Mouse (Mus musculus): ENCODE measurements around the gene Plcb2. TPM values are rescaled to one million over a fixed set of nuclear protein-coding genes. Genes with fewer than 3 reads are reported as not detected.

Plcb2 gene
- polyA plus RNA-seq, 1 experiment from 2014 or later, result 0.24 TPM

- WGBS, result under 1% methylated on average over 89 of the region's 89 CpGs
- Histone ChIP-seq H3K4me1 (ENCODE audit: control insufficient read depth, insufficient read depth, low read length) (peaks cover 9% of the 10 kb centered on the region; the same call in 1 of the 2 replicates), H3K27ac (ENCODE audit: low read depth, low read length) (no peak overlapping the region), H3K9me3 (ENCODE audit: control insufficient read depth, low read length) (no peaks in the 10 kb centered on the region), H3K9ac (ENCODE audit: low read length) (peak overlapping the region; percentile 45), H3K4me3 (ENCODE audit: low read depth, low read length) (peak overlapping the region; percentile 48), H3K4me2 (ENCODE audit: low read depth) (peak overlapping the region; percentile 93), H3K36me3 (ENCODE audit: control insufficient read depth, insufficient read depth, low read length) (no peaks in the 10 kb centered on the region), H3K27me3 (ENCODE audit: control insufficient read depth, insufficient read depth, low read length) (peaks cover 61% of the 10 kb centered on the region)
- DNase-seq (ENCODE audit: low spot score), result no peak
- ATAC-seq (ENCODE audit: insufficient read depth, low FRiP score, low TSS enrichment), result peak; percentile 27; the same call in 1 of the 2 replicates
Observed at GRCm38 (mm10) chr2:118676839-118677741, 51.1 kb downstream of the Plcb2 start.

DNA sequence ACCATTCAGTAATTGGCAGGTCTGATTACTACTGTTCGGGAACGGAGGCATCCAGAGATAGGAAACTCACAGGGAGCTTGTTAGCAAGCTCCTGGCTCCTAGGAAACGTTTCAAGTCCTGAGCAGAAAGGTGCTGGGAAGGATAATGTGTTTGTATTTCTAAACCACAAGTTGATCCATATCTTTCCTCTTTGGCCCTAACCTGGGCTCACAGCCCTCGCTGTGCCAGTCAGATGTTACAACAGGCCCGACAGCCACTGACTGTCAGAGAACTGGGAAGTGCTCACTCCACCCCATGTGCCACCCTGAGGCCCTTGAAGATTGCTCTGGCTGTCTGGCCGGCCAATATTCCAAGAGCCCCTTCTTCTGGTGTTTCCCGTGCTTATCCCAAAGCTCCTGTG lies 53.7 kb downstream of the Plcb2 start:
- Histone ChIP-seq H3K27ac (ENCODE audit: low read depth, low read length) (no peak overlapping the region), H3K4me2 (ENCODE audit: low read depth) (no peak overlapping the region), H3K4me3 (ENCODE audit: low read depth, low read length) (no peak overlapping the region), H3K4me1 (ENCODE audit: control insufficient read depth, insufficient read depth, low read length) (peaks cover 9% of the 10 kb centered on the region; the same call in 1 of the 2 replicates), H3K9ac (ENCODE audit: low read length) (no peak overlapping the region), H3K9me3 (ENCODE audit: control insufficient read depth, low read length) (no peaks in the 10 kb centered on the region), H3K36me3 (ENCODE audit: control insufficient read depth, insufficient read depth, low read length) (no peaks in the 10 kb centered on the region), H3K27me3 (ENCODE audit: control insufficient read depth, insufficient read depth, low read length) (peaks cover 58% of the 10 kb centered on the region)
- ATAC-seq (ENCODE audit: insufficient read depth, low FRiP score, low TSS enrichment) (no peak), DNase-seq (ENCODE audit: low spot score) (no peak)
- 8% methylated on average over 7 of the region's 7 CpGs for WGBS

DNA sequence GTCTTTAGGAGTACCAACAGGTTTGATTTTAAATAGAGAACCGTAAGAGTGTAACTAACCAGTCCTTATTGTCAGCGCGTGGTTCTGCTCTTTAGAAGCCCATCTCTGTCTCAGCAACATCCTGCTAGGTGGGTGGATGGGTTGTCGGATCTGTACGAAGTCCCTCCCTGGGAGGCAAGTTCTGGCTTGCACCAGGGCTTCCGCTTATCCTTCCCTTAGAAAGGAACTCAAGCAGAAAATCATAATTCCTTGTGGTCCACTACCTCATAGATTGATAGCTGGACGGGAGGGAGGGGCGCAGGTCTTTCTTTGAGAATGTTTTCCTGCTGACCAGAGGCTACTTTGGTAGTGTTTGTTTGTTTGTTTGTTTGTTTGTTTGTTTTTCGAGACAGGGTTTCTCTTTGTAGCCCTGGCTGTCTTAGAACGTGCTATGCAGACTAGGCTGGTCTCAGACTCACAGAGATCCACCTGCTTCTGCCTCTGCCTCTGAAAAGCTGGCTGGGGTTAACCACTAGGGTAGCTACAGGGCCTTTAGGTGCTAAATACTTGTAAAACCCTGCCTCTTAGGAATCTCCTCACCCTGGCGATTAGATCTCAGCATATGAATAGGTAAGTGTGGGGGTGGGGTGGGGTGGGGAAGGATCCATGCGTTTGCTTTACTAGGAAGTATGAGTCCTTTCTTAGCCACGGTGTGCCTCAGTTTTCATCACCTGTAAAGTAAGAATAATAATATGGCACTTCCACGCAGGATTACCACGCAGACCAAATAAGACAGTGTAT lies 54.4 kb downstream of the Plcb2 start:
- no peak for DNase-seq (ENCODE audit: low spot score)
- Histone ChIP-seq H3K9me3 (ENCODE audit: control insufficient read depth, low read length) (no peaks in the 10 kb centered on the region), H3K4me1 (ENCODE audit: control insufficient read depth, insufficient read depth, low read length) (peaks cover 9% of the 10 kb centered on the region; the same call in 1 of the 2 replicates), H3K9ac (ENCODE audit: low read length) (no peak overlapping the region), H3K4me3 (ENCODE audit: low read depth, low read length) (no peak overlapping the region), H3K4me2 (ENCODE audit: low read depth) (no peak overlapping the region), H3K27ac (ENCODE audit: low read depth, low read length) (no peak overlapping the region), H3K36me3 (ENCODE audit: control insufficient read depth, insufficient read depth, low read length) (no peaks in the 10 kb centered on the region), H3K27me3 (ENCODE audit: control insufficient read depth, insufficient read depth, low read length) (peaks cover 52% of the 10 kb centered on the region)
- no peak for ATAC-seq (ENCODE audit: insufficient read depth, low FRiP score, low TSS enrichment)
- WGBS, result 22% methylated on average over 15 of the region's 15 CpGs

DNA sequence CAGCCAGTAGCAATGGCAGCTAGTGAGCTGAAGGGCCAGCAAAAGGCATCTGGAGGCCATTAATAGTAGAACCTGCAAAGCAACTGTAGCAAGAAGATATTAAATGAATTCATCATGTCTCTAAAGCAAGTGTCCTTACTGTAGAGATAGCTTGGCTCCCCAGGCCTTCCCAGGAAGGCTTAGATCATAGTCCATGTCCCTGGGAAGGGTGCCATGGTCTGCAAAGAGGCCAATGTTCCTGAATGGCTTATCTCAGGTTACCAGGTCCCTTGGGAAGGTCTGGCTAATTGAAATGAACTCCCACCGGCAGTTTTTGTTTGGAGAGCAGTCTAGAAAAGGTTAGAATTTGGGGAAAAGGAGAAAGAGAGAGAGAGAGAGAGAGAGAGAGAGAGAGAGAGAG lies 56.5 kb downstream of the Plcb2 start:
- no peak overlapping the region for H3K4me2 ChIP-seq (ENCODE audit: low read depth)
- ATAC-seq (ENCODE audit: insufficient read depth, low FRiP score, low TSS enrichment), result no peak
- peaks cover 30% of the 10 kb centered on the region for H3K27me3 ChIP-seq (ENCODE audit: control insufficient read depth, insufficient read depth, low read length)
- no peaks in the 10 kb centered on the region for H3K9me3 ChIP-seq (ENCODE audit: control insufficient read depth, low read length)
- no peak overlapping the region for H3K9ac ChIP-seq (ENCODE audit: low read length)
- DNase-seq (ENCODE audit: low spot score), result no peak
- 54% methylated on average over 1 of the region's 1 CpGs for WGBS
- no peak overlapping the region for H3K27ac ChIP-seq (ENCODE audit: low read depth, low read length)
- no peaks in the 10 kb centered on the region for H3K4me1 ChIP-seq (ENCODE audit: control insufficient read depth, insufficient read depth, low read length)
- no peak overlapping the region for H3K4me3 ChIP-seq (ENCODE audit: low read depth, low read length)
- H3K36me3 ChIP-seq (ENCODE audit: control insufficient read depth, insufficient read depth, low read length), result no peaks in the 10 kb centered on the region

GRCm38 (mm10) chr2:118669785-118670184 lies 58.5 kb downstream of the Plcb2 start:
- Histone ChIP-seq H3K27ac (ENCODE audit: low read depth, low read length) (no peak overlapping the region), H3K4me3 (ENCODE audit: low read depth, low read length) (no peak overlapping the region), H3K36me3 (ENCODE audit: control insufficient read depth, insufficient read depth, low read length) (no peaks in the 10 kb centered on the region), H3K9me3 (ENCODE audit: control insufficient read depth, low read length) (no peaks in the 10 kb centered on the region), H3K4me1 (ENCODE audit: control insufficient read depth, insufficient read depth, low read length) (no peaks in the 10 kb centered on the region), H3K27me3 (ENCODE audit: control insufficient read depth, insufficient read depth, low read length) (peaks cover 12% of the 10 kb centered on the region), H3K9ac (ENCODE audit: low read length) (no peak overlapping the region), H3K4me2 (ENCODE audit: low read depth) (no peak overlapping the region)
- no peak for DNase-seq (ENCODE audit: low spot score)
- no peak for ATAC-seq (ENCODE audit: insufficient read depth, low FRiP score, low TSS enrichment)
- 53% methylated on average over 2 of the region's 2 CpGs for WGBS

DNA sequence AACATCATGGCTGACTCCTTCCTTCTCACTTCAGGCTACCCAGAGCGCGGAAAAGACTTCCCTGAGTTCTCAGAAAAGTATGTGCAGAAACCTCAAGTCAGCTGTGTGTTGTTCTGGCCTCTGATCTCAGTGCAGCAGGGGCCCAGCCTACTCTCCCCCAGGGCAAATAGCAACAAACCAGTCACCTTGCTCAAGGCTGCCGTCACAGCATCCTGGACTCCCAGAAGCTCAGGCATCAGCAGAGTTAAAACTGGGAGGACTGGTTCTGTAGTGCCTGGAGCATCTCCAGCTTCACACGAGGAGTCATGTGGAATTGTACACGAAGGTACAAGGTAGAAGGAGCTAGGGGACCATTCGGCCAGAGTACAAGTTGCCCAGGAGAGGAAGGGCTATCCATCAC lies 59.0 kb downstream of the Plcb2 start:
- ATAC-seq (ENCODE audit: insufficient read depth, low FRiP score, low TSS enrichment) (no peak), DNase-seq (ENCODE audit: low spot score) (no peak)
- Histone ChIP-seq H3K4me3 (ENCODE audit: low read depth, low read length) (no peak overlapping the region), H3K9ac (ENCODE audit: low read length) (no peak overlapping the region), H3K4me1 (ENCODE audit: control insufficient read depth, insufficient read depth, low read length) (no peaks in the 10 kb centered on the region), H3K27ac (ENCODE audit: low read depth, low read length) (no peak overlapping the region), H3K27me3 (ENCODE audit: control insufficient read depth, insufficient read depth, low read length) (peaks cover 10% of the 10 kb centered on the region), H3K9me3 (ENCODE audit: control insufficient read depth, low read length) (no peaks in the 10 kb centered on the region), H3K4me2 (ENCODE audit: low read depth) (no peak overlapping the region), H3K36me3 (ENCODE audit: control insufficient read depth, insufficient read depth, low read length) (no peaks in the 10 kb centered on the region)
- 58% methylated on average over 6 of the region's 6 CpGs for WGBS

DNA sequence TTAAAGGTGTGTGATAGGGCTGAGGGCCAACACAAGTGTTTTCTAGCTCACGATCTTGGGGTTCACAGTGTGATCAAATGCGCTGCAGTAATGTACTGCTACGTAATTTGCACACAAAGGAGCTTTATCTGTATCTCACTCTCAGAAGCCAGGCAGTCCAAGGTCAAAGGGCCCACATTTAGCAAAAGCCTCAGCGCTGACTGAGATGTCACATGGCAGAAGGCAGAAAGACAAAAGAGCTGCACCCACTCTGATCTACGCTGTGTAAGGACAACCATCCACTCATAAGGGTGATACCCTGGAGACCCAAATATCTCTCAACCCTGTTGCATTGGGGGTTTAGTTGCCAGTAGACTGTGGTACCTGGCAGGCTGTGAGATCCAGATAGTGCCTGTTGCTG lies 61.1 kb downstream of the Plcb2 start:
- Histone ChIP-seq H3K4me3 (ENCODE audit: low read depth, low read length) (no peak overlapping the region), H3K27me3 (ENCODE audit: control insufficient read depth, insufficient read depth, low read length) (peaks cover 23% of the 10 kb centered on the region)
- no peak for ATAC-seq (ENCODE audit: insufficient read depth, low FRiP score, low TSS enrichment)

GRCm38 (mm10) chr2:118665616-118666015 lies 62.6 kb downstream of the Plcb2 start:
- Histone ChIP-seq H3K4me3 (ENCODE audit: low read depth, low read length) (no peak overlapping the region), H3K4me2 (ENCODE audit: low read depth) (no peak overlapping the region), H3K9ac (ENCODE audit: low read length) (no peak overlapping the region), H3K36me3 (ENCODE audit: control insufficient read depth, insufficient read depth, low read length) (no peaks in the 10 kb centered on the region), H3K27ac (ENCODE audit: low read depth, low read length) (no peak overlapping the region), H3K4me1 (ENCODE audit: control insufficient read depth, insufficient read depth, low read length) (peaks cover 9% of the 10 kb centered on the region), H3K27me3 (ENCODE audit: control insufficient read depth, insufficient read depth, low read length) (peaks cover 23% of the 10 kb centered on the region), H3K9me3 (ENCODE audit: control insufficient read depth, low read length) (no peaks in the 10 kb centered on the region)
- WGBS, result 87% methylated on average over 4 of the region's 4 CpGs
- ATAC-seq (ENCODE audit: insufficient read depth, low FRiP score, low TSS enrichment) (no peak), DNase-seq (ENCODE audit: low spot score) (no peak)

More for the DNA sequence above, 61.1 kb downstream of the Plcb2 start:
- WGBS, result 74% methylated on average over 5 of the region's 5 CpGs
- DNase-seq (ENCODE audit: low spot score), result no peak
- Histone ChIP-seq H3K9me3 (ENCODE audit: control insufficient read depth, low read length) (no peaks in the 10 kb centered on the region), H3K27ac (ENCODE audit: low read depth, low read length) (no peak overlapping the region), H3K36me3 (ENCODE audit: control insufficient read depth, insufficient read depth, low read length) (no peaks in the 10 kb centered on the region), H3K4me2 (ENCODE audit: low read depth) (no peak overlapping the region), H3K4me1 (ENCODE audit: control insufficient read depth, insufficient read depth, low read length) (peaks cover 9% of the 10 kb centered on the region), H3K9ac (ENCODE audit: low read length) (no peak overlapping the region)
